Mouse (Mus musculus) olfactory bulb, adult 2 months (tissue): Measurements from ENCODE around the gene Prmt2.

ENCODE experiments used
- CTCF ChIP-seq: fragments of 200-500 bp; IDR thresholded peaks from 2 replicates; pipeline ENCODE4 v1.5.1; 2012; ENCODE audit warnings: low read depth, mild to moderate bottlenecking, low read length, moderate library complexity; ENCODE audit not compliant: insufficient read depth
- POLR2A ChIP-seq: fragments of 200-500 bp; IDR thresholded peaks from 2 replicates; pipeline ENCODE4 v1.6.1; 2012; ENCODE audit warnings: mild to moderate bottlenecking, low read depth, low read length, moderate library complexity; ENCODE audit not compliant: insufficient read depth

DNA sequence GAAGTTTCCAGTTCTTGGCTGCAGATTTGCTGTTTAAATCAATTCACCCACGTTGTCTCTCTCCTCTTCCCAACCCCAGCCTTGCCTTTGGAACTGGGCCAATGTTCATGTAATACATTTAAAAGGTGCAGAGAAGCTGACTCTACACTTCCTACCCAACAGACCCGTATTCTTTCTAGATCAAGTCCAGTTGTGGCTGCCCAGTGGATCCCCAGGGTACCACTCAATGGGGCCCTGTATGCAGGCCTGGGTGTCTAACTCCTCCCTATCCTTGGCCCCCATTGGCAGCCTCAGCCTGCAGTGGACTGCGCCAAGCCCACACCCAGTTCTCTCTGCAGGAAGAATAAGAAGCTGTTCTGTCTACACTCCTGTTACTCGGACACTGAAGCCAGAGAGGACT, 15.9 kb upstream of the Prmt2 start, which contains the start of gene S100b:
- TF ChIP-seq CTCF (no peak), POLR2A (no peak)
